Mouse (Mus musculus): ENCODE data around the gene Ctf1. TPM values are rescaled to one million over a fixed set of nuclear protein-coding genes. Genes with fewer than 3 reads are reported as not detected.

The Ctf1 gene
- total RNA-seq (2014; fragmentation: Nextera tagmentation): 0.73 and 1.2 TPM in 2 replicates
- 0.90 and 3.2 TPM in 2 replicates for total RNA-seq (2017)

DNA sequence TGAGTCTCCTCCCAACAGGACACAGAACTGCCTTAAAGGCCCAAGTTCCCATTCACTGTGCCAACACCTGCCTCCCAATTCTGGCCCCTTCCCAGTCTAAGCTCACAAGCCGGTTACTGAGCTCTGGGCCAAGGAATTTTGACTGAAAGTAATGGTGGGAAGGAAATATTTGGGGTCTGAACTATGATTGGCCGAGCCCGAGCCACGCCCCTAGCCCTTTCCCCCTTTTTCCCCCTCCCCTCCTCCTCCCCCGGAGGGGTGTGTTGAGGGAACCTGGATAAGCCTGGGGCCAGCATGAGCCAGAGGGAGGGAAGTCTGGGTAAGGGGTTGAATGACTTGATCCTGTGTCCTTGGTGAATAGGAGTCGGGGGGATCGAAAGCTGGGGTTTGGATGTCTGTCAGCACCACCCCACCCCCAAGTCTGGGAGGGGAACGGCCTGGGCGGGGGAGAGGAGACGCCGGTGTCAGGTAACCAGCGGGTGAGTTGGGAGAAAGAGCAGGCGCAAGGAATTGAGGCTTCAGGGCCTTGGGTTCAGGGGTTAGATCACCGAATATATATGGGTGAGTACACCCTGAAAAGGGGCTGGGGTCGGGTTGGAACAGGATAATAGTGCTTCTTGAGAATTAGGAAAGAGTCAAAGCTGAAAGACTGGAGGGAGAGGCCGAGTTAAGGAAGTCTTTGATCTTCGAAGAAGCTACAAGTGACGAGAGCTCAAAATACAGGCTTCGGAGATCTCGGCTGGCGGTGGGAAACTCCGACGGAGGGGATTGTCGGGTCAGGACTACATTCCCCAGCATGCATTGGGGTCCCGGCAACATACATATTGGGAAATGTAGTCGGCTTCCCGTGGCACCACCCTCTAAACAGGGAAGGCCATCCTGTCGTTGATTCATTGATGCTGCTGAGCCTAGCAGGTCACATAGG, at the start of gene Ctf1:
TSS of gene Ctf1 (plus strand) at position 276 of the 925 bp plus-strand sequence.
- peak; percentile 49 for ATAC-seq (replicated peaks; ENCODE audit: poor library complexity, severe bottlenecking)

DNA sequence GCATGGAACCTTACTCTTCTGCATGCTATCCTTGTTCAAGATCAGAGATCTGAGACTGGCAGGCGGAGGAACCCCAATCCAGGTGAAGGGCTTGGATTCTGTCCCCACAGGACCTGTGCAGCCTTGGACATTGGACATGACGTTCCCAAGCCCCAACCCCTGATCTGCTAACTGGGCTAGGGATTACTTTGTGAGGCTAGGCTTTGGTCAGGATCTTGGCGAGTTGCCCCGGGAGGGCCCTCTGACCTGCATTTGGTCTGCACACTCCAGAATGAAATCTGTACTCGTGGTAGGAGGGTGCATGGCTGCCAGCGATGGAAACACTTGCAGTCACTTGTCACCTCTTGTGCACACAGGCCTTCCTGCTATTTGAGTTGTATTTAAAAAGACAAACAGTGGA, 49.6 kb upstream of the Ctf1 start:
- no peak for ATAC-seq (replicated peaks; ENCODE audit: poor library complexity, severe bottlenecking)

DNA sequence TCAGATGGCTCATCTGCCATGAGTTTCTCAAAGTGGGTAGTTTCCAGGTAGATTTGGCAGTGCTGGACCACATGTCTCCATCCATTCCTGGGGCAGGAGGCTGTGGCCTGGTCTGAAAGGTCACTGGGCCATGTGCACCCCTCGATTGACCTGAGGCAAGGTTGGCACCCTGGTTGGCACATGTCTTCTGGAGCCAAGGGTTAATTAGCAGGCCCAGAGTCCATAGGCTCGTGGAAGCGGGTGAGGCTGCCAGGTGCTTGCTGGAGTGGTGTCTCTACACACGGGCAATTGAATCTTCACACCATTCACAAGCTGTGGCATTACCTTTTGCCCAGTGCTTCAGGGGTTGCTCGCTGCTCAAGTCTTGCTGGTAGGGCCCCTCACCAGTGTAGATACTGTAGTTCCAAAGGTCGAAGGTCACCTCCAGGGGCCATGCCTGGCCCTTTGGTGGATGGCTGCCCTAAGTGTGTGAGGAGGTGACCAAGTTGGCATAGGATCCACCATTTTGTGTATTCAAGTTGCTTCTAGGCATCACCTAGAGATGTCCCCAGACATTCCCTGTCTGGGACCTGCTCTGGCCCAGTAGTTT, 46.4 kb upstream of the Ctf1 start:
- ATAC-seq (replicated peaks; ENCODE audit: poor library complexity, severe bottlenecking): no peak

DNA sequence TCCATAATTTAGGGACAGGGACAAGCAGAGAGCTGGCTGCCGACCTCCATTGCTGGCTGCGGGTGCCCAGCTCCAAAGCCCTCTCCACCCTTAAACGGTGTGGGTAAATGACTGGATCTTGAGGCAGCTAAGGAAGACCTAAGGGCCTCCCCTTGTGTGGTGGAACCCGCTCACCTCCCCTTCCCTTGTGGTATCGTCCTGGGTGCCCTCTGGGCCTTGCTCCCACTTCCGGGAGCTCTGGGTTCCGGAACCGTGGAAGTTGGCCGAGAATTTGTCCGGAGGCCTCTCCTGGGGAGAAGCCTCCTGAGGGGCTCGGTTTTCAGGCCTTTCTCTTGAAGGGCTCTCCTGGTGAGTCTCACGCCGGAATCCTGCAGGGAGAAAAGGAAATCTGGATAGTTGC, 45.9 kb upstream of the Ctf1 start:
- ATAC-seq (replicated peaks; ENCODE audit: poor library complexity, severe bottlenecking): no peak

DNA sequence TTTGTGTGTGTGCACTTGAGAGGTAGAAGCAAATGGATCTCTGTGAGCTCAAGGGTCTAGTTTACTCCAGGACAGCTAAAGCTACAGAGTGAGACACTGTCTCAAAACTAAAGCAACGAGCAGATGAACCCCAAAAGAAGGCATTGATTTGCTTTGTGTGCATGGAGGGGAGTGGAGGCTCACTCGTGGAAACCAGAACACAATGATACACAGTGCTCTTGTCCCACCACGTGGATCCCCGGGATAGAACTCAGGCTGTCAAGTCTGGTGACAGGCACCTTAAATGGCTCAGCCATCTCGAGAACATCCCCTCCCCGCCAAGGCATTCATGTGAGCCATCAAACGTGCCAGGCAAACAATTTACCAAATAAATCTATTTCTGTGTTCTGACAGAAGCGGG, 45.4 kb upstream of the Ctf1 start:
- no peak for ATAC-seq (replicated peaks; ENCODE audit: poor library complexity, severe bottlenecking)

DNA sequence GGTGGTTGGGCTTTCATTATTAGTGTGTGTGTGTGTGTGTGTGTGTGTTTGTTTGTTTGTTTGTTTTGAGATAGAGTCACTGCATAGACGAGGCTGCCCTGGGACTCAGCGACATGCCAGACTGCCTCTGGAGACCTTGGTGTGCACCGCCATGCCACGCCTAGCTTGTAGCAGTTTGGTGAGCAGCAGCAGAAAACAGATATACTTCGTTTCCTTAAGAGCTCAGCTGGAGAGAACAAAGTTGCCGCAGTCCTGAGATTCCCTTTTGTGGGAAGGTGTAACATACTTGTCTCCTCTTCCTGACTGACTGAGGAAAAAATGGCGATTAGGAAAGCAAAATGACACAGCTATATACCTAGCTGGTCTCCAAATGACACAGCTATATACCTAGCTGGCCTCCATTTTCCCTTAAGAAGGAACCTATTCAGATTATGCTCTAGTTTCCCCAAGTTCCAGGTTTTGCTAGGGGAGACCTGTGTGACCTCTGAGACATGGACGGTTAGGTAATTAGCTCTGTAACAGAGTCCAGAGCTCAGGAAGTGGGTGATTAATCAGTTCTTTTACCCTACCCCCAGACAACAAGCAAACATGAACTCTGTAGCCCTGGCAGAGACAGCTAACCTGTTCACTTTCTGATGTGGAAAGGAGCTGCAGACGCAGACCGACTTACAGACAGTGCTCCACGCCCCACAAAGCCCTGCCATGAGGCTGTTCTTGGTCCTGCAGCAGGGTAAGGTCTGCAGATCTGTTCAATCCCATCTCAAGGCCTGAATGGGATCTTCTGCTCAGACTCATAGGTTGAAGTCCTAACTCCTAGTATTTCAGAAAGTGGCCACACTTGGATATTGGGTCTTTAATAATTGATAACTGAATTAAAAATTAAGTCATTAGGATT, 40.4 kb upstream of the Ctf1 start:
- ATAC-seq (replicated peaks; ENCODE audit: poor library complexity, severe bottlenecking): no peak

DNA sequence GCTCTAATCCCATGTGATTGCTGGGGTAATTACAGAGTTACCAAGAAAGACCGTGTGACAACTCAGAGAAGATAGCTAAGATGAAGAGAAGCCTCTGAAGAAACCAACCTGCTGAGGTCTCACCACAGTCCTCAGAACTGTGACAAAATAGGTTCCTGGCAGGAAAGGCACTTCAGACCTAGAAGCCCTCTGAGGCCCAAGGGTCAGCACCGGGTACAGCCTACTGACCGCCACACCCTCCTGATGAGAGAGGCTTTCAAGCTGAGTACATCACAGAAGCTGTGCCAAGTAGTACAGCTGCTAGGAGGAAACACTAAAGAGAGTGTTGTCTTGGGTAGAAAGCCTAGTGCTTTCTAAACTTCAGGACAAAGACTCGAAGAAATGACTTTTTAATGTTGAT, 39.8 kb upstream of the Ctf1 start:
- no peak for ATAC-seq (replicated peaks; ENCODE audit: poor library complexity, severe bottlenecking)

DNA sequence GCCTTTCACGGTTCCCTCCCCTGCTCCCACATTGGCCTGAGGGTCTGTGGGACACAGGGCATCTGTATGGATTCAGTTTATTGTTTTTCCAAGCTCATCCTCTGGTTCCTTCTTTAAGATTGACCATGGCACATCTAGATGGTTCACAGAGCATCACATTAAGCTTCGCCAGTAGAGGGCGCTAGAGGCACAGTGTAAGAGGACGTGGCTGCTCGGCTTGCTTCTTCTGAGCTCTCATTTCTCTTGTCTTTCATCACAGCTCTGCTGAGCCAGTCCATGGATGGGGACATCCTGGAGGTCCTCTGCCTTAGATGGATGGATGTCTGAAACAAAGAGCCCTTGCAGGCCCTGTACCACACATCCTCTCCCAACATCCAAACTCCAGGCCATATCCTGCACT, 37.6 kb upstream of the Ctf1 start:
- ATAC-seq (replicated peaks; ENCODE audit: poor library complexity, severe bottlenecking): peak; percentile 81

DNA sequence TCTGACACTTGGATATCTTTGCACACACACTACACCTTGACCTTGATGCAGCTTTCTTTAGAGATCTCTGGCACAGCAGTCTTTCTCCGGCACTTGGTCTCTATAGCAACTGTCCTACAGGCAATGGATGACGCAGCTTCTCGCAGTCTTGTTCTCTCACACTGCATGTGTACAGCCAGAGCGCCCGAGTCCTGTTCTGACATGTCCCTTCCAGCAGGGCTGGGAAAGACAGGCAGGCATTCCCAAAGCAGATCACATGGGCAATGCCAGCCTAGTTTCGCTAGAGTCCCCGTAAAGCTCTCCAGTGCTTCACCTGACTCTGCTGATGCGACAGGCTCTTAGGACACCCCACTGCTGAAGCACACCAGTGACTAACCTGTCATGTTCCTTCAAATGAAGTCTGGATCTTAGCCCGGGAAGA, 37.1 kb upstream of the Ctf1 start:
- ATAC-seq (replicated peaks; ENCODE audit: poor library complexity, severe bottlenecking): no peak; the same call in 1 of the 2 replicates

DNA sequence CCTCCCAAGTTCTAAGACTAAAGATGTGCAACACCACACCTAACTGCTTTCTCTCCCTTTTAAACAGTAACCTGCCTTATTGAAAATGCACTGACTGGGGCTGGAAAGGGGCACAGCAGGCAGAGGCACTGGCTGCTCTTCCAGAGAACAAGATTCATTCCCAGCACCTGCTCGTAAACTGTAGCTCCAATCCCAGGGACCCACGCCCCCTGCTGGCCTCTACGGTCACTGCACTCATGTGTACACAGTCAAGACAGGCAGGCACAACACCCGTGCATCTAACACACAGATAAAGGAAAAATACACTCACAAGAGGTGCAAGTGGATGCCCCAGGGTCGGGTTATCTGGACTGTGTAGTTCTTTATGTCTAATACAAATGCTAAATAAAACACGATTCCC, 35.5 kb upstream of the Ctf1 start:
- ATAC-seq (replicated peaks; ENCODE audit: poor library complexity, severe bottlenecking): peak; percentile 66

DNA sequence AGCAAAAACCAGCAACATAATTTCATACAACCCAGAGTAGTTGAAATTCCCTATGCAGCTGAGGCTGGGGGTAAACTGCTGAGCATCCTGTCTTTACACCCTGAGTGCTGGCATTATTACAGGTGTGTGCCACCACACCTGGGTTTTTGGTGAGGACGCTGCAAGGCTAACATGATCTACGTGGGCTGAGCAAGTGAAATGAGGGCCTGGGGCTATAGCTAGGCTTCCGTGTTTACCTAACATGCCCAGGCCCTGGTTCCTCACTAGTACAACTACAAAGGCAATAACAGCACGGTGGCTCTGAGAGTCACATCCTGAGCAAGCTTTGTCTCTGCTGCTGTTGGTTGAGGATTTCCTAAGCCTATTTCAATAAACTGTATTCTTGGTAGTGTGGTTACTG, 34.9 kb upstream of the Ctf1 start:
- ATAC-seq (replicated peaks; ENCODE audit: poor library complexity, severe bottlenecking): no peak

DNA sequence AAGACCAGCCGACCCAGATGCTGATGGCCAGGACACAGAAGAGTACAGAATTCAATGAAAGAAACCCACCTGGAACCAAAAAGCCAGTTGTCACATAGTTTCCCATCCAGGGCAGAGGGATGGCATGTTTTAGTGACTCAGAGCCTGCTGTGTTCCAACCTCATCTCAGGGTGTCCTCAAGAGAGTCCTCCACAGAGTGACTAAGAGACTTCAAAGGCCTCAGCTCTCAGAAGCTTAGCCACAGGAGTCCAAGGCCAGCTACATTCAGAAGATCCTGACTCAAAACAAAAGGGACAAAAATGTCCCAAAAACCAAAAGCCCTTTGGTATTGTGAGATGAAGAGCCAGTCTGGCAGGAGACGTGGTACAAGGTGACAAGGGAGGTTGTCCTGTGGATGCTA, 33.7 kb upstream of the Ctf1 start:
- no peak for ATAC-seq (replicated peaks; ENCODE audit: poor library complexity, severe bottlenecking)

DNA sequence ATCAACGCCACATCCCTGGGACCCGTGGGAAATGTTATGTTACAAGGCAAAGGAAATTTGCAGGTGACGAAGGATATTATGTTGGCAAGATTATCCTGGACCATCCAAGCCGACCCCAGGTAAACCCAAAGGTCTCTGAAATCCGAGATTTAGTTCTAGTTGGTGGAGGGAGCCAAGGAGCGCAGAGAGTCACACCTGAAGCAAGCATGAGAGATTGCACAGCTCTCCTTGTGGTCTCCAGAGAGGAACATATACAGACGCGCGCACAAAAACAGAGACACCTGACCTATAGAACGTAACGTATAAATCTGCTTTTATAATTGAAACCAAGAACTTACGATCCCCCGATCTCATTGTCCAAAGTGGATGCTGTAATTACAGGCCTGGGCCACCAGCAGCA, 32.0 kb upstream of the Ctf1 start:
- no peak for ATAC-seq (replicated peaks; ENCODE audit: poor library complexity, severe bottlenecking)

DNA sequence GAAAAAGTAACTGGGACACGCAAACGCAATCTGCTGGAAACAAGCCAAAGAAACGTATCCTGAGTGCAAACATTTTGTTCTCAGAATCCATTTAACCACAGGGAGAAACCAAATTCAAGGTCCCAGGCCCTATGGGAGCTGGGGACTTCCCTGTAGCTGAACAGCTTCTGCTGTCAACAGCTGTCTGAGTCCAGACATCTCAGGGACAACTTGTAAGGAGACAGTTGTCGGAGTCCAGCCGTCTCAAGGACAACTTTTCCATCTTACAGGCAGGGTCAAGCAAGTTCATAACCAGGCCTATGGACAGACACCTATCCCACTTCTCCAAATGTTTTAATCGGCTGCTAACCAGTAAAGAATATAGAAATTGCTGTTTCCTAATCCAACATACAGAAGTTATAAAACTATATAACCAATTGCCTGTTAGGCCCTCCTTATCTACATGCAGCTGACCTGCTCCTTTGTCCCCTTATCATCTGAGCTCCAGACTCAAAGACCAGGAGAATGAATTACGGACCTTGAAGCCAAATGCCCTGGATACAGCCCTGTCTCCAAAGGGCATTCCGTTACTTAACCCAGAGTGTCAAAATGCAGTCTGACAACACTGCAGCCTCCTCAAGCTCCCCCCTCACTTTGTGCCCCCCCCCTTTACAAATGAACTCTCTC, 30.5 kb upstream of the Ctf1 start:
- no peak for ATAC-seq (replicated peaks; ENCODE audit: poor library complexity, severe bottlenecking)

DNA sequence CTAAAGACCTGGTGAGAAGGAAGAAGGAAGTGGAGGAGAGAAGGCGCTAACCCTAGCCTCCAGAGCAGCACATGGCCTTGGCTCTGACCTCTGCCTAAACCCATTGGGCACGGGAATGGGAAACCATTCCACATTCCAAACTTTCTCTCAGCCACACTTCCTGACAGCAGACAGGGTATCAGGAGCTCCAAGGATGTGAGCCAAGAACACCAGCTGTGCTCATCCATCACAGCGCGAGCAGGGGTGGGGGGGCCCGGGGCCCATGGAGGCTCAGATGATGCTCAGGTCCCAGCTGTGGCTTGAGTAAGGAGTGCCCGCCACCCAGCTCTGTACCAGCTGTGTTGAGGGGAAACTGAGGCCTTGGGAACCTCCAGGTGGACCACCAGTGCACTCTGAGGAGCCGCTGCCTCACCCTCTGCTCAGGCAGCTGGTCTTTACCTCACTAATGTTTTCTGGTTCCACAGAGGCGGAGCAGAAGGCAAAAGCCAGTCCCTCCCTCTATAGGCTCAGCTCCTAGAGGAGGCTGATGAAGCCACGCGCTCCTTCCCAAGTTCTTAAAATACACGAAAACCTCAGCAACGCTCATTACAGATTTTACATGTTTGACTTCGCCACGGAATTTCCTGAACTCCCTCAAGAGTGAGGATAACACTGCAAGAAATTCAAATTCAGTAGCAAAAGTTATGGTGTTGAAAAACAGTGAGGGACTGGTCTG, 27.1 kb upstream of the Ctf1 start:
- no peak for ATAC-seq (replicated peaks; ENCODE audit: poor library complexity, severe bottlenecking)

DNA sequence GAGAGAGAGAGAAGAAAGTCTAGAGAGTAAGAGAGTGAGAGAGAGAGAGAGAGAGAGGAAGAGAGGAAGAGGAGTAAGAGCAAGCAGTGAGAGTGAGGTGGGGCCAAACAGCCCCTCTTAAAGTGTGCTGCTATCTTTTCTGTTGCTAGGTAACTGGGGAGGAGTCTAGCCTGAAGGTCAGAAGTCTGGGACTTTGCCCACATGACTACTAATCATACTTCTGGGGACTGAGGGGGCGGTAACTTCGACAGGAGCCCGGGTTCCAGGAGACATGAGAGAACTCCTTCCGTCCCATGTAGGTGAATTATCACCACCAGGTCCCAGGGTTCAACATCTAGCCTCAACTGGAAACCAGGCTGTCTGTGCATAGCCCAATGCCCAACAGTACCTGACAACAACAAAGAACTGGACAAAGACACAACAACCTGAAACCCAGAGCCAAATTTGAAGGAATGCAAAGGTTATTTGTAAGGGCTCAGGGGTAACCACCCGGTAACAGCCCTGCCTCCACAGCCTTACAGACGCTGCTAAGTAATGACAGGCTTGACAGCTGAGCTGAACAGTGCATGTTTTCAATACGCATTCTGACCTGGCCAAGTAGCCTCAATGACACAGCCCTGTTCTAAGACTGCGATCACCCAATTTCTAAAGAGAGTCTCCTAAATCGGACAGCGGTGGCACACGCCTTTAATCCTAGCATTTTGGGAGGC, 25.6 kb upstream of the Ctf1 start:
- no peak for ATAC-seq (replicated peaks; ENCODE audit: poor library complexity, severe bottlenecking)

DNA sequence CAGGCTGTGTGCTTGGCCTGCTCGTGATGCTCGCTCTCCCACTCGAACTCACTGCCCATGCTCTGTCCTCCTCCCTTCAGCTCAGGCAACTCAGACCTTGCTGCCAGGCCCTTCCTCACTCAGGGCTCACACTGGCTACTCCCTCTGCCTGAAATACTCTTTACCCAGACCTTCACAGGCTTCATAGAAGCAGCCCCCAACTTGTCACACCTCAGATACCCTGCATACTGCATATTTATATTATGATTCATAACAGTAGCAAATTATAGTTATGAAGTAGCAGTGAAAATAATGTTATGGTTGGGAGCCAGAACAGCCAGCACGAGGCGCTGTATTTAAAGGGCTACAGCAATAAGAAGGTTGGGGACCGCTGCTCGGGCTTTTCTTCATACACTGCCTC, 23.6 kb upstream of the Ctf1 start:
- ATAC-seq (replicated peaks; ENCODE audit: poor library complexity, severe bottlenecking): no peak

DNA sequence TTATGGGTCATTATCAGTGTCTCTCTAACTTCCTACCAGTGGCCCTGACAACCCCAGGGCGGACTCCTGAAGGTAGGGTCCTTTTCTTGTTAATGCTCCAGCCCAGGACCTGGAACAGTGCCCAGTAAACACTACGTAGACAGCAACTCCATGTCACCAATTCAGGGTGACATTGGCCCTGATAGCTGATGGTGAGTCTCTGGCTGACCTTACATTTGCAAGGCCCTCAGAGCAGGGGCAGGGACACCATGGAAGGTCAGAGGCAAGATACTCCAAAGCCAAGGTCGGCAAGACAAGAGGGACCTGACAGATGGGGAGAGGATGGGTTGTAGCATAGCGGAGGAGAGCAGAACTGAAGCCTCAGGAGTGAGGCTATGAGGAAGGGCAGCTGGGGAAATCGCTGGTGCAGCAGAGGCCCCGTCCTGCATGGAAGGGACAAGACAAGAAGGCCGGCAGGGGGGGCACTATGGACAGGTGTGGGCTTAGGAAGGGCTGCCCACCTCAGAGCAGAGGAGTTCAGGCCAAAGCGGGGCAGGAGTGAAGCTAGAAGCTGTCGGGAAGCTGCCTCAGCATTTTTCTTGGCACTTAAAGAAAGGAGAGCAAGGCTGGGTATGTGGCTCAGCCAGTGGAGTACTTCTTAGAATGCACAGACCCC, 22.8 kb upstream of the Ctf1 start:
- no peak for ATAC-seq (replicated peaks; ENCODE audit: poor library complexity, severe bottlenecking)

Data from granulocyte monocyte progenitor cell, adult 5-6 weeks (primary cell).